Mouse (Mus musculus): ENCODE measurements around the gene Plekhm1. TPM values are rescaled to one million over a fixed set of nuclear protein-coding genes. Genes with fewer than 3 reads are reported as not detected.

Plekhm1 gene
- polyA plus RNA-seq, 1 experiment = 18.5 TPM

GRCm38 (mm10) chr11:103359841-103360641 is 52.4 kb downstream of the Plekhm1 start:
- H3K4me1 ChIP-seq (ENCODE audit: control insufficient read depth, insufficient read depth, low read length) = no peaks in the 10 kb centered on the region; the same call in 1 of the 2 replicates
- H3K27me3 ChIP-seq (ENCODE audit: control insufficient read depth, insufficient read depth, low read length) = no peaks in the 10 kb centered on the region

GRCm38 (mm10) chr11:103359122-103359521 is 53.4 kb downstream of the Plekhm1 start:
- WGBS = 2% methylated on average over 22 of the region's 22 CpGs
- no peak overlapping the region for H3K27ac ChIP-seq (ENCODE audit: insufficient read depth, low read length)
- H3K27me3 ChIP-seq (ENCODE audit: control insufficient read depth, insufficient read depth, low read length) = no peaks in the 10 kb centered on the region
- peak overlapping the region; percentile 13 for H3K4me3 ChIP-seq (replicated peaks; ENCODE audit: insufficient read depth, low read depth, low read length)
- no peak for TF ChIP-seq POLR2A (IDR thresholded peaks at IDR 0.05; ENCODE audit: borderline replicate concordance, insufficient read depth, low read length)
- peak; percentile 90 for TF ChIP-seq CTCF (IDR thresholded peaks at IDR 0.05; ENCODE audit: borderline replicate concordance, insufficient read depth, low read depth, low read length)
- no peaks in the 10 kb centered on the region; the same call in 1 of the 2 replicates for H3K4me1 ChIP-seq (ENCODE audit: control insufficient read depth, insufficient read depth, low read length)
- peak; percentile 69 to 75 for DNase-seq

More at GRCm38 (mm10) chr11:103359841-103360641, 52.4 kb downstream of the Plekhm1 start:
- DNase-seq = peak; percentile 84 to 87
- Histone ChIP-seq H3K4me3 (replicated peaks; ENCODE audit: insufficient read depth, low read depth, low read length) (peak overlapping the region; percentile 45), H3K27ac (ENCODE audit: insufficient read depth, low read length) (no peak overlapping the region)
- TF ChIP-seq POLR2A (IDR thresholded peaks at IDR 0.05; ENCODE audit: borderline replicate concordance, insufficient read depth, low read length) = no peak
- TF ChIP-seq CTCF (IDR thresholded peaks at IDR 0.05; ENCODE audit: borderline replicate concordance, insufficient read depth, low read depth, low read length) = peak; percentile 67
- 3% methylated on average over 60 of the region's 60 CpGs for WGBS

- no peaks in the 10 kb centered on the region; the same call in 1 of the 2 replicates for H3K4me1 ChIP-seq (ENCODE audit: control insufficient read depth, insufficient read depth, low read length)
- no peak for DNase-seq
- no peak overlapping the region for H3K4me3 ChIP-seq (replicated peaks; ENCODE audit: insufficient read depth, low read depth, low read length)
- H3K27ac ChIP-seq (ENCODE audit: insufficient read depth, low read length) = no peak overlapping the region
- WGBS = 42% methylated on average over 4 of the region's 4 CpGs
- TF ChIP-seq POLR2A (IDR thresholded peaks at IDR 0.05; ENCODE audit: borderline replicate concordance, insufficient read depth, low read length) = no peak
- TF ChIP-seq CTCF (IDR thresholded peaks at IDR 0.05; ENCODE audit: borderline replicate concordance, insufficient read depth, low read depth, low read length) = no peak
- no peaks in the 10 kb centered on the region for H3K27me3 ChIP-seq (ENCODE audit: control insufficient read depth, insufficient read depth, low read length)
Observed at GRCm38 (mm10) chr11:103358316-103358715, 54.2 kb downstream of the Plekhm1 start.

- Histone ChIP-seq H3K4me3 (replicated peaks; ENCODE audit: insufficient read depth, low read depth, low read length) (no peak overlapping the region), H3K27me3 (ENCODE audit: control insufficient read depth, insufficient read depth, low read length) (no peaks in the 10 kb centered on the region), H3K4me1 (ENCODE audit: control insufficient read depth, insufficient read depth, low read length) (no peaks in the 10 kb centered on the region; the same call in 1 of the 2 replicates), H3K27ac (ENCODE audit: insufficient read depth, low read length) (no peak overlapping the region)
- no peak for TF ChIP-seq CTCF (IDR thresholded peaks at IDR 0.05; ENCODE audit: borderline replicate concordance, insufficient read depth, low read depth, low read length)
- no peak for TF ChIP-seq POLR2A (IDR thresholded peaks at IDR 0.05; ENCODE audit: borderline replicate concordance, insufficient read depth, low read length)
- no peak for DNase-seq
- 95% methylated on average over 10 of the region's 10 CpGs for WGBS
Observed at GRCm38 (mm10) chr11:103357710-103358109, 54.8 kb downstream of the Plekhm1 start.

GRCm38 (mm10) chr11:103356938-103357670 is 55.4 kb downstream of the Plekhm1 start:
- no peaks in the 10 kb centered on the region for H3K27me3 ChIP-seq (ENCODE audit: control insufficient read depth, insufficient read depth, low read length)
- no peak overlapping the region for H3K27ac ChIP-seq (ENCODE audit: insufficient read depth, low read length)
- no peak for DNase-seq
- no peak overlapping the region for H3K4me3 ChIP-seq (replicated peaks; ENCODE audit: insufficient read depth, low read depth, low read length)
- no peak for TF ChIP-seq CTCF (IDR thresholded peaks at IDR 0.05; ENCODE audit: borderline replicate concordance, insufficient read depth, low read depth, low read length)
- no peak for TF ChIP-seq POLR2A (IDR thresholded peaks at IDR 0.05; ENCODE audit: borderline replicate concordance, insufficient read depth, low read length)
- WGBS = 88% methylated on average over 16 of the region's 16 CpGs
- no peaks in the 10 kb centered on the region; the same call in 1 of the 2 replicates for H3K4me1 ChIP-seq (ENCODE audit: control insufficient read depth, insufficient read depth, low read length)

- Histone ChIP-seq H3K4me3 (replicated peaks; ENCODE audit: insufficient read depth, low read depth, low read length) (no peak overlapping the region), H3K27ac (ENCODE audit: insufficient read depth, low read length) (no peak overlapping the region), H3K4me1 (ENCODE audit: control insufficient read depth, insufficient read depth, low read length) (no peaks in the 10 kb centered on the region), H3K27me3 (ENCODE audit: control insufficient read depth, insufficient read depth, low read length) (no peaks in the 10 kb centered on the region)
- WGBS = 46% methylated on average over 11 of the region's 11 CpGs
- no peak for DNase-seq
- no peak for TF ChIP-seq CTCF (IDR thresholded peaks at IDR 0.05; ENCODE audit: borderline replicate concordance, insufficient read depth, low read depth, low read length)
- no peak for TF ChIP-seq POLR2A (IDR thresholded peaks at IDR 0.05; ENCODE audit: borderline replicate concordance, insufficient read depth, low read length)
Observed at GRCm38 (mm10) chr11:103356032-103356571, 56.4 kb downstream of the Plekhm1 start.

GRCm38 (mm10) chr11:103355251-103355650 is 57.2 kb downstream of the Plekhm1 start:
- 31% methylated on average over 11 of the region's 11 CpGs for WGBS
- no peak for DNase-seq
- TF ChIP-seq CTCF (IDR thresholded peaks at IDR 0.05; ENCODE audit: borderline replicate concordance, insufficient read depth, low read depth, low read length) (no peak), POLR2A (IDR thresholded peaks at IDR 0.05; ENCODE audit: borderline replicate concordance, insufficient read depth, low read length) (no peak)
- H3K4me3 ChIP-seq (replicated peaks; ENCODE audit: insufficient read depth, low read depth, low read length) = no peak overlapping the region
- no peaks in the 10 kb centered on the region for H3K4me1 ChIP-seq (ENCODE audit: control insufficient read depth, insufficient read depth, low read length)
- no peak overlapping the region for H3K27ac ChIP-seq (ENCODE audit: insufficient read depth, low read length)
- H3K27me3 ChIP-seq (ENCODE audit: control insufficient read depth, insufficient read depth, low read length) = no peaks in the 10 kb centered on the region
